Mouse (Mus musculus): Measurements from ENCODE around the gene BC003965. TPM values are rescaled to one million over a fixed set of nuclear protein-coding genes. Genes with fewer than 3 reads are reported as not detected.
A peak's percentile ranks its signal among the peaks of the same experiment; 100 is the strongest.

The BC003965 gene
- polyA plus RNA-seq, 1 experiment from 2014 or later: 36.2 TPM

GRCm38 (mm10) chr17:25184961-25185360 lies 607 bp downstream of the BC003965 start:
- Histone ChIP-seq H3K4me2 (peak overlapping the region; percentile 98), H3K36me3 (replicated peaks) (0 out of 2 replicates have a peak, but pooled peaks cover 10% of the 10 kb centered on the region), H3K9ac (peak overlapping the region; percentile 85), H3K4me1 (peaks cover 38% of the 10 kb centered on the region), H3K27ac (no peak overlapping the region), H3K4me3 (replicated peaks) (peak overlapping the region; percentile 69), H3K27me3 (peaks cover 10% of the 10 kb centered on the region; the same call in 1 of the 2 replicates), H3K9me3 (no peaks in the 10 kb centered on the region)
- ATAC-seq (ENCODE audit: low FRiP score): no peak
- WGBS: 9% methylated on average over 17 of the region's 17 CpGs

DNA sequence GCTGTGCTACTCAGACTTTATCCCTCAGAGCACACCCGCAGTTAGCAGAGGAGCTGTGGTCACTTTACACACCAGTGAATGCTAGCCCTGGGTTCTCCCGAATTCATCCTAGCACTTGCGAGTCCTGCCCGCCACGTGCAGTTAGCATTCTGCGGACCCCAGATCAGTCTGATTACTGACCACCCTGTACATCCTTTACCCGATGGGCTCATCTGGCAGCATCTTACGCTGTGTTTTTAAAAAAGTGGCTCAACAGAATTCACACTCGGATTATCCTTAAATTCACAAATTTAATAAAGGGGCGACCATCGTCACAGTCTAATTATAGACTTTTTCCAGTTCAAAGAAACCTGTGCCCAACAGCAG lies 3.4 kb downstream of the BC003965 start:
- H3K27ac ChIP-seq: peak overlapping the region; percentile 82
- 7% methylated on average over 11 of the region's 11 CpGs for WGBS

GRCm38 (mm10) chr17:25188150-25189031 lies 4.0 kb downstream of the BC003965 start, which contains the start of gene Unkl:
Gene Unkl, plus strand, starts transcription at chr17:25188397.
- Histone ChIP-seq H3K27ac (peak within 1 kb of the TSS; percentile 82), H3K4me3 (replicated peaks) (peak within 1 kb of the TSS; percentile 99), H3K4me2 (peak within 1 kb of the TSS; percentile 81), H3K36me3 (replicated peaks) (0 out of 2 replicates have a peak, but pooled peaks cover 21% of the 10 kb centered on the region), H3K9ac (peak within 1 kb of the TSS; percentile 92), H3K4me1 (peaks cover 43% of the 10 kb centered on the region), H3K9me3 (no peaks in the 10 kb centered on the region), H3K27me3 (no peaks in the 10 kb centered on the region)
- WGBS: under 1% methylated on average over 86 of the region's 104 CpGs
- ATAC-seq (ENCODE audit: low FRiP score): peak; percentile 35

More for the DNA sequence above, 3.4 kb downstream of the BC003965 start:
- Histone ChIP-seq H3K4me3 (replicated peaks) (peak overlapping the region; percentile 99), H3K4me1 (peaks cover 44% of the 10 kb centered on the region), H3K4me2 (peak overlapping the region; percentile 81), H3K9me3 (no peaks in the 10 kb centered on the region), H3K36me3 (replicated peaks) (0 out of 2 replicates have a peak, but pooled peaks cover 21% of the 10 kb centered on the region), H3K27me3 (no peaks in the 10 kb centered on the region), H3K9ac (peak overlapping the region; percentile 92)
- no peak for ATAC-seq (ENCODE audit: low FRiP score)

DNA sequence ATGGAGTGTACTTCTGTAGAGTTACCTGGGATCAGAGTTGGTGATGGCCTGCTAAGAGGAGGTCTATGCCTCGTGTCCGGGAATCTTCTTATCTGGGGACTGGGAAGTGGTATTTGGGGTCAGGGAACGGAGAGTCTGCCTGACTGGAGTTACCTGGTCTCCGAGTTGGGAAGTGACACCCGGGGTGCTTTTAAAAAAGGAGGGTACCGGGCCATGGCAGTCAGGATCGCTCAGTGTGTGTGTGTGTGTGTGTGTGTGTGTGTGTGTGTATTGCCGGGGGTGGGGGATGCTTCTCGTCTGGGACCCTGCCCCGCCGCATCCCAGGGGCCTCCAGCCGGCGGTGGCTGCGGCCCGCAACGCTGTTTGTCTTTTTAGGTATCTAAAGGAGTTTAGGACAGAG lies 4.7 kb downstream of the BC003965 start:
- H3K4me3 ChIP-seq (replicated peaks): peak overlapping the region; percentile 99
- H3K4me2 ChIP-seq: peak overlapping the region; percentile 81
- H3K27me3 ChIP-seq: no peaks in the 10 kb centered on the region
- no peaks in the 10 kb centered on the region for H3K9me3 ChIP-seq
- peaks cover 38% of the 10 kb centered on the region for H3K4me1 ChIP-seq
- H3K27ac ChIP-seq: no peak overlapping the region
- H3K9ac ChIP-seq: peak overlapping the region; percentile 92
- 2% methylated on average over 16 of the region's 16 CpGs for WGBS
- 0 out of 2 replicates have a peak, but pooled peaks cover 21% of the 10 kb centered on the region for H3K36me3 ChIP-seq (replicated peaks)
- ATAC-seq (ENCODE audit: low FRiP score): no peak

DNA sequence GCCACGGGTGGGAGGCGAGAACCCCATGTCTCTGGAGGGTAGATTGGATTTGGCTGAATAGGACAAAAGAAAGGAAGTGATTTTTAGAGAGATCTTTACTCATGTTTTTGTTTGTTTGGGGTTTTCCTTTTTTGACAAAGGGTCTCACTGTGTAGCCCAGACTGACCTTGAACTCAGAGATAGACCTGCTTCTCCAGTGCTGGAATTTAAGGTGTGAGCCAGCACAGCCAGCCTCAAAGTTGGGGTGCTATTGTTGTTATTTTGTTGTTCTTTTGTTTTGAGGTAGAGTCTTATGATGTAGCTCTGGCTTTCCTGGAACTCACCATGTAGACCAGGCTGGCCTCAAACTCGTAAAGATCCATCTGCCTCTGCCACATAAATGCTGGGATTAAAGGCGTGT lies 18.0 kb downstream of the BC003965 start:
- H3K4me2 ChIP-seq: no peak overlapping the region
- H3K27me3 ChIP-seq: no peaks in the 10 kb centered on the region
- H3K36me3 ChIP-seq (replicated peaks): peaks cover 66% of the 10 kb centered on the region
- H3K9me3 ChIP-seq: no peaks in the 10 kb centered on the region
- H3K4me3 ChIP-seq (replicated peaks): no peak overlapping the region
- no peak overlapping the region for H3K27ac ChIP-seq
- no peak overlapping the region for H3K9ac ChIP-seq
- WGBS: 91% methylated on average over 4 of the region's 4 CpGs
- H3K4me1 ChIP-seq: no peaks in the 10 kb centered on the region
- no peak for ATAC-seq (ENCODE audit: low FRiP score)

- Histone ChIP-seq H3K4me2 (no peak overlapping the region), H3K4me1 (no peaks in the 10 kb centered on the region), H3K9me3 (no peaks in the 10 kb centered on the region), H3K27ac (no peak overlapping the region), H3K27me3 (no peaks in the 10 kb centered on the region), H3K36me3 (replicated peaks) (peaks cover 85% of the 10 kb centered on the region), H3K9ac (no peak overlapping the region), H3K4me3 (replicated peaks) (no peak overlapping the region)
- 95% methylated on average over 4 of the region's 4 CpGs for WGBS
- ATAC-seq (ENCODE audit: low FRiP score): no peak
Measured at GRCm38 (mm10) chr17:25210006-25210405, 25.7 kb downstream of the BC003965 start.

GRCm38 (mm10) chr17:25210680-25211466 lies 26.5 kb downstream of the BC003965 start:
- Histone ChIP-seq H3K27me3 (no peaks in the 10 kb centered on the region), H3K9ac (no peak overlapping the region), H3K9me3 (no peaks in the 10 kb centered on the region), H3K4me1 (no peaks in the 10 kb centered on the region), H3K4me3 (replicated peaks) (no peak overlapping the region), H3K4me2 (no peak overlapping the region), H3K27ac (no peak overlapping the region), H3K36me3 (replicated peaks) (peaks cover 85% of the 10 kb centered on the region)
- WGBS: 92% methylated on average over 15 of the region's 15 CpGs
- no peak for ATAC-seq (ENCODE audit: low FRiP score)

GRCm38 (mm10) chr17:25211705-25212104 lies 27.4 kb downstream of the BC003965 start:
- Histone ChIP-seq H3K4me3 (replicated peaks) (no peak overlapping the region), H3K27ac (no peak overlapping the region), H3K9me3 (no peaks in the 10 kb centered on the region), H3K27me3 (no peaks in the 10 kb centered on the region), H3K9ac (no peak overlapping the region), H3K36me3 (replicated peaks) (peaks cover 78% of the 10 kb centered on the region), H3K4me2 (no peak overlapping the region), H3K4me1 (no peaks in the 10 kb centered on the region)
- 89% methylated on average over 4 of the region's 4 CpGs for WGBS
- ATAC-seq (ENCODE audit: low FRiP score): no peak

DNA sequence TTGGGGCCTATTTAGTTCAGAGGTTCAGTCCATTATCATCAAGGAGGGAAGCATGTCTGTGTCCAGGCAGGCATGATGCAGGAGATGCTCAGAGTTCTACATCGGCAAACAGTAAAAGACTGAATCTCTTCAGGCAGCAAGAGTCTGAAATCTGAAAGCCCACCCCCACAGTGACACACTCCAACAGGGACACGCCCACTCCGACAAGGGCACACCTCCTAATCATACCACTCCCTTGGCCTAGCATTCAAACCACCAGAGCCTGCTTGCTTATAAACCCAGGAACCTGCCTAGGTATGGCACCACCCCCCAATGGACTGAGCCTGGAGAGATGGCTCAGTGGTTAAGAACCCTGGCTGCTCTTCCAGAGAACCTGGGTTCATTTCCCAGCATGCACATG lies 31.1 kb downstream of the BC003965 start:
- no peak for ATAC-seq (ENCODE audit: low FRiP score)
- Histone ChIP-seq H3K36me3 (replicated peaks) (peaks cover 53% of the 10 kb centered on the region), H3K9ac (no peak overlapping the region), H3K4me1 (no peaks in the 10 kb centered on the region), H3K27ac (no peak overlapping the region), H3K9me3 (no peaks in the 10 kb centered on the region), H3K27me3 (no peaks in the 10 kb centered on the region), H3K4me3 (replicated peaks) (no peak overlapping the region), H3K4me2 (no peak overlapping the region)
- WGBS: 88% methylated on average over 3 of the region's 3 CpGs

DNA sequence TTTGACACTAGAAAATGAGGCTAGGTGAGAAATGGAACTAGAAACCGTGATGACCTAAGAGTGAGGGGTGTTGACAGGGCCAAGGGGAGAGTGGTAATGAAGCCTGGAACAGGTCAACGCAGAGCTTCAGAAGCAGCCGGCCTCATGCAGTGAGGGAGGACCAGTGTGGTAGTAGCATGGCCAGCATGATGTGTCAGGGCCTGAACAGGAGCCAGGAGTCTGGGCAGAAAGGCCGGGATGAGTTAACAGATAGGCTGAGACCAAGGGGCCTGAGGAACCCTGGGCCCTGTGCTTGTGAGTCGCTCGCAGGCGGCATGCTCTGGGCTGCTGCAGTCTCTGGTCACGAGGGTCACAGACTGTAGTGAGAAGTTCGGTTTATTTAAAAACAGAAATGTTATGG lies 34.6 kb downstream of the BC003965 start:
- H3K4me2 ChIP-seq: no peak overlapping the region
- H3K9ac ChIP-seq: no peak overlapping the region
- peaks cover 14% of the 10 kb centered on the region for H3K4me1 ChIP-seq
- peaks cover 3% of the 10 kb centered on the region for H3K27me3 ChIP-seq
- no peak for ATAC-seq (ENCODE audit: low FRiP score)
- 88% methylated on average over 9 of the region's 9 CpGs for WGBS
- peaks cover 24% of the 10 kb centered on the region for H3K36me3 ChIP-seq (replicated peaks)
- H3K27ac ChIP-seq: no peak overlapping the region
- no peak overlapping the region for H3K4me3 ChIP-seq (replicated peaks)
- no peaks in the 10 kb centered on the region for H3K9me3 ChIP-seq

DNA sequence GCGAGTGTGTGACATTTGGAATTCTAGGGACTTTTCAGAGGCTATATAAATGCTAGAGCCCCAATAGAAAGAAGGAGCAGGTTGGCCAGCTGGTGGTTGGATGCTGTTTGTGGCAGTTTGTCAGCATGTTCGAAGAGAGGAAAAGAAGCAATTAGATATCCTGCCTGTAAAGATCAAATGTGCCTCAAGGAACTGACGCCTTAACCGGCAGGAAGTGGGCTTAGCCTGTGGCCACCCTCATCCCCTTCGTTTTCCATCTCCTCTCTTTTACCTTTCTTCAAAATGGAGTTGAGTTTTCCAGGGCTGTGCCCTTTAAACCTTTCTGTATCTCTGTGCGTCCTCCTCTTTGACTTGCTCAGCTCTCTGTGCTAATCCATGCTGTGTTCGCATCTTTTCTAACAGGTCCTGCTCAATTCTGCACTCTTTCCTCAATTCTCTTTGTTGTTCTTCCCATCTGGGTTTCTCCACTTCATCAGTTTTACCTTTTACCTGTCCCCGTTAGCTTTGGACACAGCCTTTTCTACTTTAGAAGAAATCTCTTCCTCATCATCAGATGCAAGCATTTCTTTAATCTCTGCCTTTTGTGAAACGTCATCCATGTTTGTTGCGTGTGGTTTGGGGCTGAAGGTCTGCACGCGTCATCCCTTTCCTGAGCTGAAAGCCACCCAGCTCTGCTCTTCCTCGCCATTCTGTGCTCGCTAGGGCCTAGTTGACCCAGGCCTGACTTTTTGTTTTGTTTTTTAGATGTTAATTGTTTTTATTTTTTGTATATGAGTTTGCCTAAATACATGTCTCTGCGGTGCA lies 35.3 kb downstream of the BC003965 start:
- no peak overlapping the region for H3K9ac ChIP-seq
- no peak for ATAC-seq (ENCODE audit: low FRiP score)
- peaks cover 18% of the 10 kb centered on the region for H3K36me3 ChIP-seq (replicated peaks)
- H3K4me1 ChIP-seq: peaks cover 14% of the 10 kb centered on the region
- H3K27me3 ChIP-seq: peaks cover 3% of the 10 kb centered on the region
- no peak overlapping the region for H3K4me2 ChIP-seq
- no peak overlapping the region for H3K27ac ChIP-seq
- H3K4me3 ChIP-seq (replicated peaks): no peak overlapping the region
- no peaks in the 10 kb centered on the region for H3K9me3 ChIP-seq
- 94% methylated on average over 15 of the region's 15 CpGs for WGBS

DNA sequence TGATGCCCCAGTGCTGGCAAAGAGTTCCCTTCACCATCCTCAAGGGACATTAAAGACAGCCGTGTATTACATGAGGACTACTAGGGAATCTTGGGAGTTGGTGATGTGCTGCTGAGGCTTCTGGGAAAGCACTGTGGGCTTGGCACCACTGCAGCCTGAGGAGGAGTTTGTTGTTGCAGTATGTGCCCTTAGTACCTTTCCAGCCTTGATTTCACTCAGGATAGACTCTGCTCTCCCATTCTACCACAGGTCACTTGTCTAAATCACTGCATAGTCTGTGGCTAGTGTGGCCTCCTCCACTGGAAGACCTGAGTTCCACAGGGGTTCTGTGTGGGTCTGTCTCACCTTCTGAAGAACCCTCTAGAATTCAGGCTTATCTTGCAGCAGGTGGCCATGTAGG lies 36.4 kb downstream of the BC003965 start:
- H3K27me3 ChIP-seq: peaks cover 3% of the 10 kb centered on the region
- no peak overlapping the region for H3K4me3 ChIP-seq (replicated peaks)
- no peak overlapping the region for H3K9ac ChIP-seq
- H3K27ac ChIP-seq: no peak overlapping the region
- H3K9me3 ChIP-seq: no peaks in the 10 kb centered on the region
- H3K4me2 ChIP-seq: no peak overlapping the region
- H3K36me3 ChIP-seq (replicated peaks): peaks cover 11% of the 10 kb centered on the region
- peaks cover 14% of the 10 kb centered on the region for H3K4me1 ChIP-seq
- ATAC-seq (ENCODE audit: low FRiP score): no peak
- 87% methylated on average over 1 of the region's 1 CpGs for WGBS
